Mouse (Mus musculus) C2C12 (cell line): ENCODE results near the gene Tcf12.

Experiments
- CEBPB ChIP-seq: IDR thresholded peaks from one replicate; pipeline ENCODE4 v1.6.1; 2011; ENCODE audit warnings: low read depth, mild to moderate bottlenecking, control low read depth, moderate library complexity
- CTCF ChIP-seq: IDR thresholded peaks from one replicate; pipeline ENCODE4 v1.5.1; 2011; ENCODE audit not compliant: control insufficient read depth, insufficient read depth, insufficient read length

DNA sequence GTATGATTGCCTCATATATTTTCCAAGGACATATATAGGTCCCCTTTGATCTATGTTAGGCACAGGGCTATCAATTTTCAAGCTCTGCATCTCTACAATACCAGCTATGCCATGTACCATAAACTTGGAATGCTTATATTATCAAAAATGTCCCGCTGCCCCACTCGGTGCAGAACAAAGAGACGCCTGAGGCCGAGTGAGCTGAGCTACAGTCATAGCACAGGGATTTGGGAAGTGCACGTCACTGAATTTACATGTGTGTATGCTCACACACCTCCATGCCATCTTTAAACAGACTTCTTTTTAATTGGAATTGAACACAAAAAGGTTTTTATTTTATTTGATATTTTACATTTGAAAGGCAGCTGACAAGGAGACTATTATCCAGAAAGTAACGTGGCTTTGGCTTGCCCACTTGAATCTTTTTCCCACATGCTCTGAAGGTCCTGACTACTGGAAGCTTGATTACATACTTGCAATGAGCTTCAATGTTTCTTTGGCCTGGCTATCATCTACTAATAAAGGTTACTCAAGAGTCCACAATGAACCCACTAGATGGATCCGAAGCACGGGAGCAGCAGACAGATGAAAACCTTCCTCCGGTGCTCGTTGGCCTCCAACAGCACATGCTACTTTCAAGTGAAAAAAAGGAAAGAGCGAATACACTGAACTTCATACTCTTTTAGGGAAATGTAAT, 217.3 kb downstream of the Tcf12 start:
- TF ChIP-seq CTCF (no peak), CEBPB (no peak)
